Mouse (Mus musculus): ENCODE data around the gene Capzb. TPM values are rescaled to one million over a fixed set of nuclear protein-coding genes. Genes with fewer than 3 reads are reported as not detected.
A peak's percentile ranks its signal among the peaks of the same experiment; 100 is the strongest.

Capzb gene
- polyA plus RNA-seq, 1 experiment from 2014 or later, result 434 TPM

DNA sequence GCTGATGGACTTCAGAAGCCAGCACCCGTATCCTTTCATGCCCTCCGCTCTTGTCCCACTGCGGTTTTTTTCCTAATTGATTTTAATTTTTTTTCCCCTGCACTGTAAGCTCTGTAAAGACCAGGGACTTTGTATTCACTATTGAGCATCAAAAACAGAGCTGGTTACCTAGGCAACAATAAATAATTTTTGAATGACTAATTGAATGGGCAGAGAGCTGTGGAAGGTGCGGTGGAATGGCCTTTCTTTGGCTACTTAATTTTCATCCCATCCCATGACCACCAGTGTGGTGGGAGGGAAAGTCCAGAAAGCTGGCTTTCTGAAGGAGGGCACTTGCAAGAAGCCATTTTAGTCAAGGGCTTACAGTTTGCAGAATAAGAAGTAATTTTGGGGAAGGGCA, 41.6 kb downstream of the Capzb start:
- Histone ChIP-seq H3K4me2 (ENCODE audit: low read depth, low read length) (no peak overlapping the region), H3K4me1 (ENCODE audit: control insufficient read depth, insufficient read depth, low read length) (peaks cover 60% of the 10 kb centered on the region), H3K4me3 (replicated peaks; ENCODE audit: low read length) (no peak overlapping the region), H3K27ac (ENCODE audit: low read length) (no peak overlapping the region), H3K9me3 (replicated peaks; ENCODE audit: control insufficient read depth, low read length) (no peaks in the 10 kb centered on the region), H3K9ac (ENCODE audit: low read length) (no peak overlapping the region), H3K27me3 (ENCODE audit: control insufficient read depth, insufficient read depth, low read length) (no peaks in the 10 kb centered on the region), H3K36me3 (ENCODE audit: control insufficient read depth, insufficient read depth, low read length) (no peaks in the 10 kb centered on the region)
- no peak for ATAC-seq (ENCODE audit: insufficient read depth, low FRiP score)
- WGBS, result 83% methylated on average over 4 of the region's 4 CpGs

DNA sequence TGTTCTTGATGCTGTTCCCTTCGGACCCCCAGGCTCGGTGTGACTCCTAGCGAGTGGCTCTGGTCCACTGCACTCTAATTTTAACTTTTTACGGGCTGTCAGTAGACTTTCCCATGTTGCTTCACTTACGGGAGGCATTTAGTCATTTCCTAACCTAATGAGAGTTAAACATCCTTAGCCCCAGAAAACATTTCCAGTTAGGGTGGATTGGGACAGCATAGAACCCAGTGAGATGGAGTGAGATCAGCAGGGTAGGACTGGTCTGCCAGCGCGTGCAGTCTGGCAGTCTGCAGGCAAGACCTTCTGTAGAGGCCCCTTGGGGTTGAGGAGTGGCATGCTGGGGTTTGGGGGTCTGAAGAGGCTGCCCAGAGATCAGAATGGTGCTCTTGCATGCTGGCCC, 42.9 kb downstream of the Capzb start:
- Histone ChIP-seq H3K4me2 (ENCODE audit: low read depth, low read length) (no peak overlapping the region), H3K9me3 (replicated peaks; ENCODE audit: control insufficient read depth, low read length) (no peaks in the 10 kb centered on the region), H3K27me3 (ENCODE audit: control insufficient read depth, insufficient read depth, low read length) (no peaks in the 10 kb centered on the region), H3K27ac (ENCODE audit: low read length) (no peak overlapping the region), H3K36me3 (ENCODE audit: control insufficient read depth, insufficient read depth, low read length) (peaks cover 6% of the 10 kb centered on the region; the same call in 1 of the 2 replicates), H3K9ac (ENCODE audit: low read length) (no peak overlapping the region), H3K4me3 (replicated peaks; ENCODE audit: low read length) (no peak overlapping the region), H3K4me1 (ENCODE audit: control insufficient read depth, insufficient read depth, low read length) (peaks cover 54% of the 10 kb centered on the region)
- 90% methylated on average over 7 of the region's 7 CpGs for WGBS
- no peak for ATAC-seq (ENCODE audit: insufficient read depth, low FRiP score)

DNA sequence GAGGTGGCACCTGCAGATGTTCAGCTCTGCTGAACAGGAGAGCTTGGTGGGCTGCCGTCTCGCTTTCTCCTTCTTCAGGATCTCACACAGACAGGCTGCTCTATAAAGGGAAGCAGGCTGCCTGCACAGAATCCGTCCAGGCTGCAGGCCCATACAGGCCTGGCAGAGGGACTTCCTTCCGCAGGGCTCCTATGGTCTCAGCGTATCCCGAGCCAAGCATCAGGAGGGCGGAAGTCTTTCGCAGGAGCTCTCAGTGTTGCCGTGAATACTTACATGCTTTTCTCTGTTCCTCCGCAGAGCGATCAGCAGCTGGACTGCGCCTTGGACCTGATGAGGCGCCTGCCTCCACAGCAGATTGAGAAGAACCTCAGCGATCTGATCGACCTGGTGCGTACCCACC, 45.9 kb downstream of the Capzb start:
- H3K9me3 ChIP-seq (replicated peaks; ENCODE audit: control insufficient read depth, low read length), result no peaks in the 10 kb centered on the region
- no peaks in the 10 kb centered on the region for H3K27me3 ChIP-seq (ENCODE audit: control insufficient read depth, insufficient read depth, low read length)
- H3K27ac ChIP-seq (ENCODE audit: low read length), result no peak overlapping the region
- ATAC-seq (ENCODE audit: insufficient read depth, low FRiP score), result no peak
- peak overlapping the region; percentile 34; the same call in 1 of the 2 replicates for H3K9ac ChIP-seq (ENCODE audit: low read length)
- H3K4me3 ChIP-seq (replicated peaks; ENCODE audit: low read length), result no peak overlapping the region
- H3K4me2 ChIP-seq (ENCODE audit: low read depth, low read length), result no peak overlapping the region
- WGBS, result 72% methylated on average over 16 of the region's 16 CpGs
- peaks cover 6% of the 10 kb centered on the region; the same call in 1 of the 2 replicates for H3K36me3 ChIP-seq (ENCODE audit: control insufficient read depth, insufficient read depth, low read length)
- H3K4me1 ChIP-seq (ENCODE audit: control insufficient read depth, insufficient read depth, low read length), result peaks cover 24% of the 10 kb centered on the region

DNA sequence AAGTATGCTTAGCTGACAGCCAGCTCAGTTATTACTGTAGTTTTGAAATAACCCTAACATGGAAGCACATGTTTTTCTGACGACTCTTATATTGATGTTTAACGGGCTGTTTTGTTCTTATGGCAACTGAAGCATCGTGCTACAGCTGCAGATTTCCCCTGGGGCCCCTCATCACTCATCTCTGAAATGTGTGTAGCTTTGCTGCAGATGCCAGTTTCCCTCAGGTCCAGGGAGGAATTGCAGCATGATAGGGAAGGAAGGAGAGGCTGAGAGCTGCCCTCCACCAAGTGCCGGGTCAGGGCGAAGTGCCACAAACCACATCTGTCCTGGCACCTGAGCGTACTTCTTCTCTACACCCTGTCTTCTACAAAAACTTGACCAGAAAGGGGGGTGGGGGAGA, 47.6 kb downstream of the Capzb start:
- no peaks in the 10 kb centered on the region for H3K9me3 ChIP-seq (replicated peaks; ENCODE audit: control insufficient read depth, low read length)
- H3K4me1 ChIP-seq (ENCODE audit: control insufficient read depth, insufficient read depth, low read length), result peaks cover 18% of the 10 kb centered on the region
- H3K4me2 ChIP-seq (ENCODE audit: low read depth, low read length), result no peak overlapping the region
- peaks cover 6% of the 10 kb centered on the region; the same call in 1 of the 2 replicates for H3K36me3 ChIP-seq (ENCODE audit: control insufficient read depth, insufficient read depth, low read length)
- no peak overlapping the region for H3K27ac ChIP-seq (ENCODE audit: low read length)
- no peak overlapping the region for H3K4me3 ChIP-seq (replicated peaks; ENCODE audit: low read length)
- WGBS, result 70% methylated on average over 6 of the region's 6 CpGs
- ATAC-seq (ENCODE audit: insufficient read depth, low FRiP score), result no peak
- no peak overlapping the region for H3K9ac ChIP-seq (ENCODE audit: low read length)
- no peaks in the 10 kb centered on the region for H3K27me3 ChIP-seq (ENCODE audit: control insufficient read depth, insufficient read depth, low read length)

DNA sequence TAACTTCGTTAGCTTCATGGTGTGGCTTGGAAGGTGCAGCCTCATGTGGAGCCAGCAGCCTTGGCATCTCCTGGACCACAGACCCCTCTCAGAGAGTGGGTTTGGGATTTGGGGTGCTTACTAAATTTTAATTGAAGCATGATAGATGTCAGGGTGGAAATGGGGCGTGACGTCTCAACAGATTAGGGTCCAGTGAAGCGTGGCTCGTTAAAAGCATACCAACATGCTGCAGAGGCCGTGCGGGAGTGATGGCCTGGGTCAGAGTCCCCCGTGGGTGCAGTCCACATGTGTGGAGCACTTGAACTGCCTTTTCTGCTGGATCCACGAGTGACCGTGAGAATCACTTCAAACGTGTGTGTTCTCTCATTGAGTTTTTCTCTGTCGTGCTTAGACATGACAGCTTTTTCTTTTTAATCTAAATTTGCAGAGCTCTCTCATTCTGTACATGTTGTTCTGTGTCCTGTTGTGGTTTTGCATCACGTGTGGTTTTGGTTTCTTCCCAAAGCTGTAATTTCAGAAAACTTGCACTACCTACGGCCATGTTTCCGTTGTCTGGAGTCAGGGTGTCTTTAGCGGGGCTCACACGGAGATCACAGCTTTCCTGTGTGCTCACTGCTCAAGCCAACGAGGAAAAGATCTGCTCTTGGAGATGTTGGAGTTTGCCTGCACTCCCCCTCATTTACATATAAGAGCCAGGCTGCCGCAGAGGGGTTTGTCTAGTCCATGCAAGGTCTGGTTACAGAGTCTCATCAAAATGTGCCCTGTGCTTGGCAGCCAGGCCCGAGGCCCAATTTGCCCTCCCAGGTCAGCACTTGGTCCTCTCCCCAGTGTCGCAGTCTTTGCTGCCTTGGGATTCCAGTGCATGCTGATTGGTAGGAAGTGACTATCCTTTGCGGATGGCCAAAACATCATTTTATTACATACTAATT, 49.2 kb downstream of the Capzb start:
- ATAC-seq (ENCODE audit: insufficient read depth, low FRiP score), result no peak
- Histone ChIP-seq H3K9ac (ENCODE audit: low read length) (no peak overlapping the region), H3K27ac (ENCODE audit: low read length) (no peak overlapping the region), H3K4me1 (ENCODE audit: control insufficient read depth, insufficient read depth, low read length) (peaks cover 18% of the 10 kb centered on the region), H3K9me3 (replicated peaks; ENCODE audit: control insufficient read depth, low read length) (no peaks in the 10 kb centered on the region), H3K27me3 (ENCODE audit: control insufficient read depth, insufficient read depth, low read length) (no peaks in the 10 kb centered on the region), H3K4me2 (ENCODE audit: low read depth, low read length) (no peak overlapping the region), H3K36me3 (ENCODE audit: control insufficient read depth, insufficient read depth, low read length) (peaks cover 6% of the 10 kb centered on the region; the same call in 1 of the 2 replicates), H3K4me3 (replicated peaks; ENCODE audit: low read length) (no peak overlapping the region)
- WGBS, result 80% methylated on average over 22 of the region's 22 CpGs

DNA sequence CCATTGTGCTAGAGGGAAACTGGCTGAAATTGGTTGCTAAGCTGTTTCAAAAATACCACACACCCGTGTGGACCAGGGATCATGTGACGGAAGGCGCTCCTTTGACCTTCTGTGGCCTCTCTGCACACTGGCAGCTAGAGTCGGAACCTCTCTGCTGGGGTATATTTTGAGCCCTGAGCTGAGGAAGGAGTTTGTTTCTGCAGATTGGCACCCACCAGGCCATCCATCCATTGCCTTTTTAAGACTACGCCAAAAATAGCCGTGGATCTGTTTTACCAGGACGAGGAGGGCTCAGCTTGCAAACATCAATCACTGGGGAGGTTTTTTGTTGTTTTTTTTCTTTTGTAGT, 49.9 kb downstream of the Capzb start:
- WGBS, result 58% methylated on average over 7 of the region's 7 CpGs
- Histone ChIP-seq H3K9me3 (replicated peaks; ENCODE audit: control insufficient read depth, low read length) (no peaks in the 10 kb centered on the region), H3K4me2 (ENCODE audit: low read depth, low read length) (no peak overlapping the region), H3K27ac (ENCODE audit: low read length) (no peak overlapping the region), H3K4me1 (ENCODE audit: control insufficient read depth, insufficient read depth, low read length) (peaks cover 18% of the 10 kb centered on the region), H3K4me3 (replicated peaks; ENCODE audit: low read length) (no peak overlapping the region), H3K9ac (ENCODE audit: low read length) (no peak overlapping the region), H3K36me3 (ENCODE audit: control insufficient read depth, insufficient read depth, low read length) (peaks cover 6% of the 10 kb centered on the region; the same call in 1 of the 2 replicates), H3K27me3 (ENCODE audit: control insufficient read depth, insufficient read depth, low read length) (no peaks in the 10 kb centered on the region)
- no peak for ATAC-seq (ENCODE audit: insufficient read depth, low FRiP score)

DNA sequence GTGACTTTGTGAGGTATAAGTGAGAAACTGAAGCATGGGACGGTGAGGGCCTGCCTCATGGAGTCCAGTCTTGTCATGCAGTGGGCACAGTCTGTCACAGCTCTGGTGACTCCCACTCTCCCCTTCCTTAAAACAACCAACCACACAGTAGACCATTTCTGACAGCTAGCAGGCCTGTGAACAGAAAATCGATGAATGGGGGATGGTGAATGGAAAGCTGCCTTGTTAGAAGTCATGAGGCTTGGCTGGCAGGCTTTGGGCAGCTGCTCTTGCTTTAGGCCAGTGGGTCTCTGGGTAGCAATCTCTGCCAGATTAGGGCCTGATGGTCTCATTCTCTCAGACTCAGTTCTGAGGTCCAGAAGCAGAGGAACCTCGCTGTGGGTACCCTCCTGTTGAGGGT, 51.5 kb downstream of the Capzb start:
- no peak for ATAC-seq (ENCODE audit: insufficient read depth, low FRiP score)
- WGBS, result 77% methylated on average over 3 of the region's 3 CpGs
- peaks cover 9% of the 10 kb centered on the region; the same call in 1 of the 2 replicates for H3K4me1 ChIP-seq (ENCODE audit: control insufficient read depth, insufficient read depth, low read length)

DNA sequence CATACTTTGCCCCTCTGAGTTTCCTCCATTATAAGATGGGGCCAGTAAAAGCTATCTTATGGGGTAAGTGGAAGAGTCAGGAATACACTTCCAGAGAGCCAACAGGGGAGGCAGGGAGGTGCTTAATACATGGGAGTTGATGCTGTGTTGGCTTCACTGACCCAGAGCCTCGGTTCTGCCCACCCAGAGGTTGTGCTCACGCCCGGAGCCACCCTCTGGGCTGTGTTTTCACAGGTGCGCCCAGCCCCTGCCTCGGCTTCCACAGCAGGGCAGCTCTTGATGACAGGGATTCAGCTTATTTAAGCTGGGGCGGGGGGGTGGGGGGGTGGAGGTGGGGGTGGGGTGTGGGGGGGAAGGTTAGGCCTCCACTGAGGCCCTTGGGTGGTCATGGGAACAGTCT, 52.1 kb downstream of the Capzb start:
- H3K27ac ChIP-seq (ENCODE audit: low read length), result no peak overlapping the region
- no peaks in the 10 kb centered on the region for H3K27me3 ChIP-seq (ENCODE audit: control insufficient read depth, insufficient read depth, low read length)
- no peak for ATAC-seq (ENCODE audit: insufficient read depth, low FRiP score)
- H3K9ac ChIP-seq (ENCODE audit: low read length), result no peak overlapping the region
- WGBS, result 62% methylated on average over 6 of the region's 6 CpGs
- H3K36me3 ChIP-seq (ENCODE audit: control insufficient read depth, insufficient read depth, low read length), result peaks cover 1% of the 10 kb centered on the region; the same call in 1 of the 2 replicates
- peaks cover 11% of the 10 kb centered on the region for H3K4me1 ChIP-seq (ENCODE audit: control insufficient read depth, insufficient read depth, low read length)
- H3K4me2 ChIP-seq (ENCODE audit: low read depth, low read length), result no peak overlapping the region
- no peaks in the 10 kb centered on the region for H3K9me3 ChIP-seq (replicated peaks; ENCODE audit: control insufficient read depth, low read length)
- no peak overlapping the region for H3K4me3 ChIP-seq (replicated peaks; ENCODE audit: low read length)

More for the DNA sequence above, 51.5 kb downstream of the Capzb start:
- H3K36me3 ChIP-seq (ENCODE audit: control insufficient read depth, insufficient read depth, low read length), result peaks cover 6% of the 10 kb centered on the region; the same call in 1 of the 2 replicates
- H3K4me2 ChIP-seq (ENCODE audit: low read depth, low read length), result no peak overlapping the region
- H3K9me3 ChIP-seq (replicated peaks; ENCODE audit: control insufficient read depth, low read length), result no peaks in the 10 kb centered on the region
- no peak overlapping the region for H3K4me3 ChIP-seq (replicated peaks; ENCODE audit: low read length)
- H3K9ac ChIP-seq (ENCODE audit: low read length), result no peak overlapping the region
- no peaks in the 10 kb centered on the region for H3K27me3 ChIP-seq (ENCODE audit: control insufficient read depth, insufficient read depth, low read length)
- H3K27ac ChIP-seq (ENCODE audit: low read length), result no peak overlapping the region

DNA sequence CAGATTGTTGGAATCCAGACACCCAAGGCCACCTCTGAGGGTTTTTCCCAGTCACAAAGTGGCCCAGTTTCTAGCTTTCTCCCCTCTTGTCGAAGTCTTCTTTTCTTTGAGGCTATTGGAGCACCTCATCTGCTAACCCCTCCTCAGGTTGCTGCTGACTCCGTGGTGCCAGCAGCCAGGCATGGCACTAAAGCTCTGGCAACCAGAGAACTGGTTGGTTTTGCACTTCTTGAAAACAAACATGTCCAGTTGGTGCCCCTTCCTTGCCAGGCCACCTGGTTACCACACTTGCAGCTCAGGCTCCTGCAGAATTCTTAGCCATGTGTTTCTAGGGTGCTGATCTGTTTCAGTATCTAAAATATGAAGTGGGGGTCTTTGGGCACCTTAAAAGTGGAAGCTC, 52.8 kb downstream of the Capzb start:
- Histone ChIP-seq H3K9me3 (replicated peaks; ENCODE audit: control insufficient read depth, low read length) (no peaks in the 10 kb centered on the region), H3K27me3 (ENCODE audit: control insufficient read depth, insufficient read depth, low read length) (no peaks in the 10 kb centered on the region), H3K27ac (ENCODE audit: low read length) (no peak overlapping the region), H3K4me2 (ENCODE audit: low read depth, low read length) (no peak overlapping the region), H3K4me1 (ENCODE audit: control insufficient read depth, insufficient read depth, low read length) (peaks cover 17% of the 10 kb centered on the region), H3K36me3 (ENCODE audit: control insufficient read depth, insufficient read depth, low read length) (no peaks in the 10 kb centered on the region; the same call in 1 of the 2 replicates), H3K4me3 (replicated peaks; ENCODE audit: low read length) (no peak overlapping the region), H3K9ac (ENCODE audit: low read length) (no peak overlapping the region)
- ATAC-seq (ENCODE audit: insufficient read depth, low FRiP score), result no peak
- WGBS, result 81% methylated on average over 2 of the region's 2 CpGs

Measured in stomach, embryonic 16.5 days (tissue).